Mouse (Mus musculus) CH12.LX (cell line): ENCODE data around the gene Amigo3. TPM values are rescaled to one million over a fixed set of nuclear protein-coding genes. Genes with fewer than 3 reads are reported as not detected.

Experiments used
- DNase-seq: peaks from one replicate; pipeline ENCODE4 v3.0.0-alpha.2; 2013; ENCODE audit errors: extremely low read depth
- H3K27ac ChIP-seq: 2 replicates; pipeline ENCODE4 v1.5.1; 2012; ENCODE audit warnings: low read depth, mild to moderate bottlenecking, control low read depth, moderate library complexity; ENCODE audit not compliant: insufficient read depth
- H3K27me3 ChIP-seq: replicated peaks from 2 replicates; pipeline ENCODE3; 2012; ENCODE audit warnings: inconsistent platforms
- H3K36me3 ChIP-seq, 2 experiments: replicated peaks in 1 of 2; 2 replicates each; pipeline versions ENCODE3 to v1.6.1; 2012; ENCODE audit warnings: inconsistent platforms in 1 of 2, low read length in 1 of 2, mild to moderate bottlenecking in 1 of 2, mixed read lengths in 1 of 2, moderate library complexity in 1 of 2; ENCODE audit not compliant: control insufficient read depth in 1 of 2, insufficient read depth in 1 of 2
- H3K4me1 ChIP-seq, 2 experiments: 2 replicates each; pipeline ENCODE4 v1.6.1; 2012; ENCODE audit warnings: inconsistent platforms in 1 of 2, moderate library complexity in 1 of 2; ENCODE audit not compliant: insufficient read depth in 2 of 2, control insufficient read depth in 1 of 2
- H3K4me2 ChIP-seq: 2 replicates; pipeline ENCODE4 v1.6.1; 2012; ENCODE audit warnings: low read depth, mild to moderate bottlenecking, control low read depth; ENCODE audit not compliant: poor library complexity, insufficient read depth, severe bottlenecking
- H3K4me3 ChIP-seq, 3 experiments: fragments of 150-350 bp in 1 of 3; sonication (generic) in 1 of 3; replicated peaks in 1 of 3; 2 replicates each; pipeline versions ENCODE3 to v1.5.1; 2011 to 2012; ENCODE audit warnings: low read depth in 2 of 3, low read length in 2 of 3, mild to moderate bottlenecking in 2 of 3, moderate library complexity in 2 of 3, control low read depth in 1 of 3, improper control_type of control experiment in 1 of 3, inconsistent platforms in 1 of 3, mixed read lengths in 1 of 3; ENCODE audit not compliant: poor library complexity in 1 of 3
- H3K79me2 ChIP-seq: replicated peaks from 2 replicates; pipeline ENCODE4 v1.6.1; 2012; ENCODE audit warnings: mild to moderate bottlenecking, moderate library complexity; ENCODE audit not compliant: control insufficient read depth, poor library complexity, insufficient read depth, severe bottlenecking; ENCODE audit errors: extremely low read depth
- H3K9ac ChIP-seq: 2 replicates; pipeline ENCODE4 v1.6.1; 2012; ENCODE audit warnings: low read depth, mild to moderate bottlenecking, control low read depth, moderate library complexity; ENCODE audit not compliant: insufficient read depth
- H3K9me3 ChIP-seq: replicated peaks from 2 replicates; pipeline ENCODE3; 2012; ENCODE audit warnings: low read length, inconsistent platforms, mixed read lengths
- BHLHE40 ChIP-seq: IDR thresholded peaks from 2 replicates; pipeline ENCODE4 v1.6.1; 2011; ENCODE audit warnings: mild to moderate bottlenecking, low read depth, low read length, improper control_type of control experiment
- CHD1 ChIP-seq: IDR thresholded peaks from 2 replicates; pipeline ENCODE4 v1.6.1; 2012; ENCODE audit warnings: low read depth, low read length, improper control_type of control experiment, inconsistent platforms
- CHD2 ChIP-seq: IDR thresholded peaks from 2 replicates; pipeline ENCODE4 v1.6.1; 2011; ENCODE audit warnings: low read length, improper control_type of control experiment
- CTCF ChIP-seq, 2 experiments: IDR thresholded peaks in 1 of 2; conservative IDR thresholded peaks in 1 of 2; 2 replicates each; pipeline ENCODE4 v1.5.1; 2011 to 2012; ENCODE audit warnings: low read depth in 2 of 2, low read length in 2 of 2, improper control_type of control experiment in 1 of 2, inconsistent platforms in 1 of 2, mild to moderate bottlenecking in 1 of 2, moderate library complexity in 1 of 2
- ELF1 ChIP-seq: IDR thresholded peaks from 2 replicates; pipeline ENCODE4 v1.6.1; 2014; ENCODE audit warnings: low read depth, mild to moderate bottlenecking, inconsistent platforms, low read length, improper control_type of control experiment
- EP300 ChIP-seq: IDR thresholded peaks from 2 replicates; pipeline ENCODE4 v1.6.1; 2011; ENCODE audit warnings: low read length, improper control_type of control experiment
- ETS1 ChIP-seq: conservative IDR thresholded peaks from 2 replicates; pipeline ENCODE4 v1.6.1; 2012; ENCODE audit warnings: low read depth, mild to moderate bottlenecking, inconsistent platforms, low read length, improper control_type of control experiment, moderate library complexity
- HCFC1 ChIP-seq: IDR thresholded peaks from 2 replicates; pipeline ENCODE4 v1.6.1; 2012; ENCODE audit warnings: low read depth, mild to moderate bottlenecking, inconsistent platforms, low read length, improper control_type of control experiment
- IRF4 ChIP-seq: IDR thresholded peaks from 2 replicates; pipeline ENCODE4 v1.6.1; 2014; ENCODE audit warnings: low read depth, mild to moderate bottlenecking, inconsistent platforms, low read length, improper control_type of control experiment
- JUN ChIP-seq: IDR thresholded peaks from 2 replicates; pipeline ENCODE4 v1.6.1; 2011; ENCODE audit warnings: low read depth, mild to moderate bottlenecking, low read length, improper control_type of control experiment, moderate library complexity; ENCODE audit not compliant: insufficient read depth
- KAT2A ChIP-seq: IDR thresholded peaks from 2 replicates; pipeline ENCODE4 v1.6.1; 2012; ENCODE audit warnings: low read length, improper control_type of control experiment, inconsistent platforms; ENCODE audit not compliant: insufficient replicate concordance
- MAFK ChIP-seq: IDR thresholded peaks from 2 replicates; pipeline ENCODE4 v1.6.1; 2011; ENCODE audit warnings: low read length, improper control_type of control experiment; ENCODE audit not compliant: insufficient replicate concordance
- MAX ChIP-seq: IDR thresholded peaks from 2 replicates; pipeline ENCODE4 v1.6.1; 2011; ENCODE audit warnings: low read length, improper control_type of control experiment
- MAZ ChIP-seq: IDR thresholded peaks from 2 replicates; pipeline ENCODE4 v1.6.1; 2012; ENCODE audit warnings: low read depth, mild to moderate bottlenecking, inconsistent platforms, low read length, improper control_type of control experiment, moderate library complexity
- MEF2A ChIP-seq: IDR thresholded peaks from 2 replicates; pipeline ENCODE4 v1.6.1; 2014; ENCODE audit warnings: low read depth, mild to moderate bottlenecking, inconsistent platforms, low read length, improper control_type of control experiment, borderline replicate concordance
- MXI1 ChIP-seq: IDR thresholded peaks from 2 replicates; pipeline ENCODE4 v1.6.1; 2011; ENCODE audit warnings: mild to moderate bottlenecking, low read depth, low read length, improper control_type of control experiment
- MYC ChIP-seq: IDR thresholded peaks from 2 replicates; pipeline ENCODE4 v1.6.1; 2011; ENCODE audit warnings: low read depth, mild to moderate bottlenecking, improper control_type of control experiment, low read length
- NELFE ChIP-seq: IDR thresholded peaks from 2 replicates; pipeline ENCODE4 v1.6.1; 2011; ENCODE audit warnings: low read depth, low read length, improper control_type of control experiment
- NRF1 ChIP-seq: IDR thresholded peaks from 2 replicates; pipeline ENCODE4 v1.6.1; 2014; ENCODE audit warnings: low read depth, mild to moderate bottlenecking, inconsistent platforms, low read length, improper control_type of control experiment, moderate library complexity
- POLR2A ChIP-seq: IDR thresholded peaks from 2 replicates; pipeline ENCODE4 v1.6.1; 2011; ENCODE audit warnings: low read depth, mild to moderate bottlenecking, improper control_type of control experiment, low read length
- POLR2AphosphoS2 ChIP-seq: IDR thresholded peaks from 2 replicates; pipeline ENCODE4 v1.6.1; 2011; ENCODE audit warnings: low read depth, low read length, improper control_type of control experiment
- RAD21 ChIP-seq: IDR thresholded peaks from 2 replicates; pipeline ENCODE4 v1.6.1; 2011; ENCODE audit warnings: low read depth, mild to moderate bottlenecking, low read length, improper control_type of control experiment, moderate library complexity
- RCOR1 ChIP-seq: conservative IDR thresholded peaks from 2 replicates; pipeline ENCODE4 v1.6.1; 2012; ENCODE audit warnings: low read depth, mild to moderate bottlenecking, inconsistent platforms, low read length, improper control_type of control experiment
- SIN3A ChIP-seq: IDR thresholded peaks from 2 replicates; pipeline ENCODE4 v1.6.1; 2012; ENCODE audit warnings: low read length, improper control_type of control experiment, inconsistent platforms
- TBP ChIP-seq: conservative IDR thresholded peaks from 2 replicates; pipeline ENCODE4 v1.6.1; 2011; ENCODE audit warnings: low read depth, low read length, improper control_type of control experiment
- TCF12 ChIP-seq: IDR thresholded peaks from 2 replicates; pipeline ENCODE4 v1.6.1; 2014; ENCODE audit warnings: low read depth, mild to moderate bottlenecking, inconsistent platforms, low read length, improper control_type of control experiment
- UBTF ChIP-seq: IDR thresholded peaks from 2 replicates; pipeline ENCODE4 v1.6.1; 2012; ENCODE audit warnings: low read depth, mild to moderate bottlenecking, inconsistent platforms, low read length, improper control_type of control experiment, moderate library complexity
- USF1 ChIP-seq: IDR thresholded peaks from 2 replicates; pipeline ENCODE4 v1.6.1; 2014; ENCODE audit warnings: low read depth, mild to moderate bottlenecking, inconsistent platforms, low read length, improper control_type of control experiment
- USF2 ChIP-seq: conservative IDR thresholded peaks from 2 replicates; pipeline ENCODE4 v1.6.1; 2011; ENCODE audit warnings: low read depth, low read length, improper control_type of control experiment
- ZC3H11A ChIP-seq: IDR thresholded peaks from 2 replicates; pipeline ENCODE4 v1.6.1; 2012; ENCODE audit warnings: low read depth, mild to moderate bottlenecking, inconsistent platforms, low read length, improper control_type of control experiment
- ZKSCAN1 ChIP-seq: IDR thresholded peaks from 2 replicates; pipeline ENCODE4 v1.6.1; 2012; ENCODE audit warnings: low read depth, inconsistent platforms, low read length, improper control_type of control experiment, borderline replicate concordance
- ZMIZ1 ChIP-seq: IDR thresholded peaks from 2 replicates; pipeline ENCODE4 v1.6.1; 2012; ENCODE audit warnings: low read depth, mild to moderate bottlenecking, inconsistent platforms, low read length, improper control_type of control experiment
- ZNF384 ChIP-seq: IDR thresholded peaks from 2 replicates; pipeline ENCODE4 v1.6.1; 2012; ENCODE audit warnings: low read depth, low read length, improper control_type of control experiment, inconsistent platforms
- dilution Hi-C: fragments of 300-500 bp; cut with MboI; formaldehyde crosslinking; loops from 2 replicates; pipeline ENCODE4 v1.14.3; 2020; ENCODE audit warnings: low sequenced_read_pairs; ENCODE audit not compliant: extremely low pct_unique_long_range_greater_than_20kb, extremely low pct_ligation_motif_present
- in situ Hi-C: fragments of 300-500 bp; cut with MboI; formaldehyde crosslinking; loops from 3 replicates; pipeline ENCODE4 v1.14.3; 2019; ENCODE audit warnings: low sequenced_read_pairs, low pct_ligation_motif_present, low pct_unique_long_range_greater_than_20kb, mixed read lengths
- polyA plus RNA-seq: library from polyadenylated mRNA; unstranded; fragments of >175 nt; gene quantifications from 2 replicates; pipeline ENCODE4 v1.2.1, GENCODE M21; 2012; ENCODE audit warnings: low read depth; ENCODE audit not compliant: insufficient read length
- total RNA-seq, 2 experiments: library from RNA; depleted of rRNA; stranded (reverse); fragments of 300-350 nt in 1 of 2; fragments of >200 nt in 1 of 2; gene quantifications; 2 replicates each; pipeline ENCODE4 v1.2.3; 2012 to 2014

Amigo3 gene
- total and polyA plus RNA-seq, 3 experiments: 2.0 to 4.4 (median 2.2) TPM

DNA sequence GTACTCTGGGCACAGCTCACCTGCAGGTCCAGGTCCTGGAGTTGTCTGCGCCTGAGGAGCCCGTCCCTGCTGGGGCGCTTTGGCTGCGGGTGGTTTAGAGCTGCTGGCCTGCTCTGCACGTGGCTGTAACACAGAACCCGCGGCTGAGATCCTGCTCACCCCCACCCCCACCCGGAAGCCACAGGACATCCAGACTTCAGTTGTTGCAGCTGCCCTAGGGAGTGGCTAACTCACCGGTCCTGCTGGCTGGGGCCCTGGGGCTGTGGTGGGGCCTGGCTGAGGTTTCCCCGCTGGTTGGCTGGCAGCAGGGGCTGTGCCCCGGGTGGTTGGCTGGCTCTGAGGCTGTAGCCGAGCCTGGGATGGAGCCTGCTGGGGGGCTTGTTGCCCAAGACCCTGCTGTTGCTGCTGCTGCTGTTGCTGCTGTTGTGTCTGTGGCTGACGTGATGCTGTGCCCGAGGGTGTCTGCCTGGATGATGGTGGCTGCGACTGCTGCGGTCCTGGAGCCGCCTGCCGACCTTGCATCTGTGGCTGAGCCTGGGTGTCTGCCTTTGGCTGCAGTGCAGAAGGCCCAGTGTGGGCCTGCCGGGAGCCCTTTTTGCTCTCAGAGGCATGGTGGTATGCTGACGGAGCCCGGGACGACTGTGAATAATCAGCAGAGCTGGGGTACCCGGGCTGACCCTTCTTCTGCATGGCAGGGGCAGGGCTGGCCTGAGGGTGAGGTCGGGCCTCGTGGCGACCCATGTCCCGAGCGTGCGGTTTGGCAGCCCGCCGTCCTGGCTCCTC is 52.0 kb downstream of the Amigo3 start:
- Histone ChIP-seq H3K9me3 (no peaks in the 10 kb centered on the region), H3K4me2 (peak overlapping the region; percentile 76), H3K4me1 (peaks cover 11 to 47% of the 10 kb centered on the region in 2 experiments), H3K27ac (peak overlapping the region; percentile 51), H3K9ac (peak overlapping the region; percentile 57), H3K4me3 (peak overlapping the region; percentile 68 to 80 (median 79)), H3K27me3 (no peaks in the 10 kb centered on the region), H3K79me2 (peaks cover 5% of the 10 kb centered on the region), H3K36me3 (peaks cover 16 to 66% of the 10 kb centered on the region in 2 experiments)
- in situ Hi-C loops: loop anchor here (10.0 kb wide), 1 partner anchor 180 kb away; no protein-coding TSS in a partner anchor
- DNase-seq: peak; percentile 88
- dilution Hi-C loops: no loop called here
- TF ChIP-seq HCFC1 (peak; percentile 69), CHD1 (0 out of 2 replicates have a peak, but pooled peaks have one; percentile 37), KAT2A (0 out of 2 replicates have a peak, but pooled peaks have one; percentile 59), ETS1 (peak; percentile 76), ELF1 (peak; percentile 96), NELFE (peak; percentile 72), SIN3A (peak; percentile 98), POLR2AphosphoS2 (no peak; the same call in 1 of the 2 replicates), USF2 (no peak), CTCF (conservative IDR thresholded peaks at IDR 0.05 in 1 of 2, IDR thresholded peaks at IDR 0.05 in 1 of 2; ENCODE audit: low read depth in 2 of 2, low read length in 2 of 2) (no peak), POLR2A (peak; percentile 79), CHD2 (peak; percentile 92), TCF12 (peak; percentile 93), ZNF384 (no peak), TBP (no peak), NRF1 (no peak), ZKSCAN1 (no peak), UBTF (peak; percentile 94; the same call in 1 of the 2 replicates), JUN (no peak), MAZ (peak; percentile 83), BHLHE40 (peak; percentile 96), MEF2A (peak; percentile 46; the same call in 1 of the 2 replicates), ZC3H11A (no peak), RCOR1 (peak; percentile 81), MYC (peak; percentile 99), IRF4 (peak; percentile 77; the same call in 1 of the 2 replicates), EP300 (peak; percentile 52; the same call in 1 of the 2 replicates), USF1 (peak; percentile 26; the same call in 1 of the 2 replicates), ZMIZ1 (peak; percentile 81), RAD21 (no peak; the same call in 1 of the 2 replicates), MXI1 (peak; percentile 99), MAX (peak; percentile 99), MAFK (no peak)
- TF ChIP-seq, all 38 proteins: peak for 22
